Mouse (Mus musculus) heart, embryonic 15.5 days (tissue): ENCODE results near the gene 1600015I10Rik. TPM values are rescaled to one million over a fixed set of nuclear protein-coding genes. Genes with fewer than 3 reads are reported as not detected.
"Not testable (repeated sequence)": the region's sequence is repeated elsewhere in the genome, so short reads cannot be mapped to it uniquely, and the experiment has no call there.

Source experiments
- ATAC-seq: fragments of 200-750 bp; cut with Nextera tagmentation; replicated peaks from 2 replicates; pipeline ENCODE4 v1.8.0; 2017; ENCODE audit warnings: low read depth, moderate TSS enrichment; ENCODE audit not compliant: insufficient number of reproducible peaks, insufficient read depth, low FRiP score
- H3K27ac ChIP-seq: fragments of 300-500 bp; sonication (generic); 2 replicates; pipeline ENCODE4 v1.5.1; 2015; ENCODE audit warnings: mild to moderate bottlenecking, inconsistent platforms
- H3K27me3 ChIP-seq: fragments of 300-500 bp; sonication (generic); 2 replicates; pipeline ENCODE4 v1.6.1; 2015; ENCODE audit warnings: inconsistent platforms
- H3K36me3 ChIP-seq: fragments of 300-500 bp; sonication (generic); 2 replicates; pipeline ENCODE4 v1.6.1; 2015; ENCODE audit warnings: mild to moderate bottlenecking, inconsistent platforms
- H3K4me1 ChIP-seq: fragments of 300-500 bp; sonication (generic); replicated peaks from 2 replicates; pipeline ENCODE4 v1.6.1; 2015; ENCODE audit warnings: inconsistent platforms
- H3K4me2 ChIP-seq: fragments of 300-500 bp; sonication (generic); 2 replicates; pipeline ENCODE4 v1.6.1; 2015; ENCODE audit warnings: inconsistent platforms, mild to moderate bottlenecking, moderate library complexity
- H3K4me3 ChIP-seq: fragments of 300-500 bp; sonication (generic); 2 replicates; pipeline ENCODE4 v1.5.1; 2015; ENCODE audit warnings: mild to moderate bottlenecking, inconsistent platforms
- H3K9ac ChIP-seq: fragments of 300-500 bp; sonication (generic); 2 replicates; pipeline ENCODE4 v1.6.1; 2015; ENCODE audit warnings: mild to moderate bottlenecking, inconsistent platforms
- H3K9me3 ChIP-seq: fragments of 300-500 bp; sonication (generic); replicated peaks from 2 replicates; pipeline ENCODE4 v1.6.1; 2016; ENCODE audit warnings: inconsistent platforms
- whole genome bisulfite sequencing: fragments of 180-500 bp; shearing (Covaris S2); methylation state at CpG from one replicate; pipeline ENCODE4 v1.1.7; 2015; ENCODE audit warnings: mixed read lengths; 5-methylcytosine and 5-hydroxymethylcytosine counted together
- polyA plus RNA-seq: library from polyadenylated mRNA; unstranded; fragments of >200 nt; fragmentation: Nextera tagmentation; extraction: Ambion mirVana; gene quantifications from 2 replicates; pipeline ENCODE4 v1.2.1, GENCODE M21; 2015

Gene 1600015I10Rik
- polyA plus RNA-seq, 1 experiment from 2014 or later, result not detected

GRCm38 (mm10) chr6:48912033-48912432 lies 17.7 kb upstream of the 1600015I10Rik start:
- H3K9ac ChIP-seq, result no peak overlapping the region
- no peaks in the 10 kb centered on the region for H3K27me3 ChIP-seq
- no peak overlapping the region for H3K27ac ChIP-seq
- WGBS, result 33% methylated on average over 3 of the region's 3 CpGs
- no peaks in the 10 kb centered on the region for H3K36me3 ChIP-seq
- H3K4me3 ChIP-seq, result no peak overlapping the region
- no peaks in the 10 kb centered on the region for H3K9me3 ChIP-seq
- no peaks in the 10 kb centered on the region for H3K4me1 ChIP-seq
- H3K4me2 ChIP-seq, result no peak overlapping the region
- ATAC-seq, result no peak

DNA sequence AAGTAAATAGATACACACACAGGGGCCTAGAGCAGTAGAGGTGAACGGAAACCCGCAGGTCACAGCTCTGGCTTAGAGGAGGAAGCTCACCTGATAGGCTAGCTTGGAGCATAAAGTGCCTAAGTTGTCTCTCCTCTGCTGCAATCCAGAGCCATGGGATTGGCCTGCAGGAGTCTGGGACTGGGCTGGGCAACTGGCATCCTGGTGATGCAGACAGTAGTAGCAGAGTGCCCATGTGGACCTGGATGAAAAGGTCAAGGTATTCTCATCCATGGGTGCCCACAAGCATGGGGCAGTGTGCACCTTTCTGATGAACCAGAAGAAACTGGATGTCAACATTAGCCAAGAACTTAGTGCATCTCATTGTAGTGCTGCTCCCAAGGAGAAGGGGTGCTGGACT lies 16.1 kb upstream of the 1600015I10Rik start:
- 90% methylated on average over 2 of the region's 2 CpGs for whole genome bisulfite sequencing
- no peak overlapping the region for H3K27ac ChIP-seq
- no peaks in the 10 kb centered on the region for H3K4me1 ChIP-seq
- no peak overlapping the region for H3K9ac ChIP-seq
- H3K4me3 ChIP-seq, result no peak overlapping the region
- H3K9me3 ChIP-seq, result no peaks in the 10 kb centered on the region
- no peaks in the 10 kb centered on the region for H3K27me3 ChIP-seq
- no peaks in the 10 kb centered on the region for H3K36me3 ChIP-seq
- no peak overlapping the region for H3K4me2 ChIP-seq
- no peak for ATAC-seq

DNA sequence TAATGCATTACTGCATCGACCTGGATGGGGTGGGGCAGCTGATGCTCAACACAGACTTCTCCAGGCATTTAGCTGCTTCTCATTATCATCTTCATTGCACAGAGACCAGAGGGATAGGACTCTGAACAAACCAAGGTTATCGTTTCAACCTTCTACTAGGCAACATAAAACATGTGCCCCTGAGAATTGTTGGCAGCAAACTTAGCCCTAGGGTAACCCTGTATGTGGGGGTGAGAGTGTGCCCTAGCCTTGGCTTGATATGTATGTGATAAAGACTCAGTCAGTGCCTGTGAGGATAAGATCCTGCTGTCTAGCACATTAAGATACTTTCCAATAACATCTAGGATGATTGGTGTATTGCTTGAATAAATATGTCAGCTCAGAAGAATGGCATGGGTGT lies 19.9 kb downstream of the 1600015I10Rik start:
- H3K9me3 ChIP-seq, result no peaks in the 10 kb centered on the region
- no peak overlapping the region for H3K9ac ChIP-seq
- no peak overlapping the region for H3K27ac ChIP-seq
- no peak for ATAC-seq
- no peak overlapping the region for H3K4me2 ChIP-seq
- 60% methylated on average over 2 of the region's 2 CpGs for WGBS
- H3K4me1 ChIP-seq, result no peaks in the 10 kb centered on the region
- H3K36me3 ChIP-seq, result no peaks in the 10 kb centered on the region
- no peaks in the 10 kb centered on the region for H3K27me3 ChIP-seq
- no peak overlapping the region for H3K4me3 ChIP-seq

DNA sequence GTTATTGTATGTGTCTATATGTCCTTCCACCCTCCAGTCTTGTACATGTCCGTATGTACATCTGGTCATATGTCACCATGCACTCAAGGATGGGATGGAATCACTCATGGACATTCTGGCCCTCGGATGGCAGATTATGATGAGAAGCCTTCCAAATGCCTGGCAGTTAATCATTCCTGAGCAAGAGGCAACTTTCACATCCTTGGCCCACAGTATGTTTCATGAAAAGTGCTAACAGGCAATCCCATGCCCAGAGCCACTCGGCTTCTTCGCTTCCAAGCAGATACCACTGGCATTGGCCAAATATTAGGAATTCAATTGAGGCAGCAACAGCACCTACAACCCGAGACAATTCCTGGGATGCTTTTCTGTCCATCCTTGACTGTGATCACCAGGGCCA lies 21.0 kb downstream of the 1600015I10Rik start:
- no peak overlapping the region for H3K9ac ChIP-seq
- H3K4me3 ChIP-seq, result no peak overlapping the region
- H3K36me3 ChIP-seq, result no peaks in the 10 kb centered on the region
- ATAC-seq, result no peak
- WGBS, result 76% methylated on average over 5 of the region's 5 CpGs
- H3K27ac ChIP-seq, result no peak overlapping the region
- H3K4me2 ChIP-seq, result no peak overlapping the region
- H3K27me3 ChIP-seq, result no peaks in the 10 kb centered on the region
- H3K9me3 ChIP-seq, result no peaks in the 10 kb centered on the region
- H3K4me1 ChIP-seq, result no peaks in the 10 kb centered on the region

GRCm38 (mm10) chr6:48951630-48952029 lies 21.9 kb downstream of the 1600015I10Rik start:
- no peaks in the 10 kb centered on the region for H3K4me1 ChIP-seq
- no peaks in the 10 kb centered on the region for H3K27me3 ChIP-seq
- WGBS, result 80% methylated on average over 6 of the region's 6 CpGs
- no peak overlapping the region for H3K9ac ChIP-seq
- no peak overlapping the region for H3K27ac ChIP-seq
- H3K9me3 ChIP-seq, result no peaks in the 10 kb centered on the region
- no peak overlapping the region for H3K4me3 ChIP-seq
- no peak overlapping the region for H3K4me2 ChIP-seq
- H3K36me3 ChIP-seq, result no peaks in the 10 kb centered on the region
- ATAC-seq, result no peak

GRCm38 (mm10) chr6:48953220-48953619 lies 23.5 kb downstream of the 1600015I10Rik start:
- WGBS, result 73% methylated on average over 5 of the region's 5 CpGs
- Histone ChIP-seq H3K27me3 (no peaks in the 10 kb centered on the region), H3K4me2 (no peak overlapping the region)

DNA sequence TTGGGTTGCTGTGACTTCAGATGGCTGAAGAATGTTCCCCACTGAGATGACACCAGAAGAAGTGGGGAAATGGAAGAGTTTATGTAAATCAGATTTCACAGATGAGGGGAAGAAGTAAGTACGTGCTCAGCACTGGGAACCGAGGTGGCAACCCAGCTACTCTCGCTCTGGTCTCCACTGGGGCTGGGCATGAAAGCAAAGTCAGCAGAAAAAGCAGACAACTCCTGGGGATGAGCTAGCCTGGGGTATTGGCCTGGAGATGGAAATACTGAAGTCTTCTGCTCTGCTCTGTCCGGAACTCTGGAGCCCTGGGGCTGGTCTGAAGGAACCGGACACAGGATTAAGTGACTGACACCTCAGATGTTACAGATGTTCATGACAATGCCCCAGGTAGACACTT lies 24.5 kb downstream of the 1600015I10Rik start:
- Histone ChIP-seq H3K36me3 (no peaks in the 10 kb centered on the region), H3K27ac (no peak overlapping the region), H3K9ac (no peak overlapping the region), H3K4me1 (no peaks in the 10 kb centered on the region), H3K4me2 (no peak overlapping the region), H3K4me3 (no peak overlapping the region), H3K9me3 (no peaks in the 10 kb centered on the region), H3K27me3 (no peaks in the 10 kb centered on the region)
- no peak for ATAC-seq
- WGBS, result 78% methylated on average over 5 of the region's 5 CpGs

More at GRCm38 (mm10) chr6:48953220-48953619, 23.5 kb downstream of the 1600015I10Rik start:
- Histone ChIP-seq H3K4me1 (no peaks in the 10 kb centered on the region), H3K27ac (no peak overlapping the region), H3K9ac (no peak overlapping the region), H3K9me3 (no peaks in the 10 kb centered on the region), H3K36me3 (no peaks in the 10 kb centered on the region), H3K4me3 (no peak overlapping the region)
- ATAC-seq, result no peak

- ATAC-seq, result no peak
- H3K4me2 ChIP-seq, result no peak overlapping the region
- no peaks in the 10 kb centered on the region for H3K4me1 ChIP-seq
- H3K9me3 ChIP-seq, result no peaks in the 10 kb centered on the region
- H3K36me3 ChIP-seq, result no peaks in the 10 kb centered on the region
- H3K27ac ChIP-seq, result no peak overlapping the region
- H3K9ac ChIP-seq, result no peak overlapping the region
- no peak overlapping the region for H3K4me3 ChIP-seq
- WGBS, result 39% methylated on average over 1 of the region's 1 CpGs
- no peaks in the 10 kb centered on the region for H3K27me3 ChIP-seq
Measured at GRCm38 (mm10) chr6:48954946-48955345, 25.3 kb downstream of the 1600015I10Rik start.

- Histone ChIP-seq H3K9me3 (no peaks in the 10 kb centered on the region), H3K4me3 (no peak overlapping the region), H3K27me3 (no peaks in the 10 kb centered on the region), H3K4me1 (no peaks in the 10 kb centered on the region), H3K36me3 (no peaks in the 10 kb centered on the region), H3K9ac (no peak overlapping the region), H3K4me2 (no peak overlapping the region), H3K27ac (no peak overlapping the region)
- 76% methylated on average over 4 of the region's 4 CpGs for WGBS
- ATAC-seq, result no peak
Measured at GRCm38 (mm10) chr6:48956785-48957184, 27.1 kb downstream of the 1600015I10Rik start.

GRCm38 (mm10) chr6:48958053-48958452 lies 28.4 kb downstream of the 1600015I10Rik start:
- Histone ChIP-seq H3K9ac (no peak overlapping the region), H3K4me1 (no peaks in the 10 kb centered on the region), H3K4me2 (no peak overlapping the region), H3K36me3 (no peaks in the 10 kb centered on the region), H3K27ac (no peak overlapping the region), H3K9me3 (no peaks in the 10 kb centered on the region), H3K27me3 (no peaks in the 10 kb centered on the region), H3K4me3 (no peak overlapping the region)
- ATAC-seq, result no peak
- 56% methylated on average over 1 of the region's 1 CpGs for WGBS

DNA sequence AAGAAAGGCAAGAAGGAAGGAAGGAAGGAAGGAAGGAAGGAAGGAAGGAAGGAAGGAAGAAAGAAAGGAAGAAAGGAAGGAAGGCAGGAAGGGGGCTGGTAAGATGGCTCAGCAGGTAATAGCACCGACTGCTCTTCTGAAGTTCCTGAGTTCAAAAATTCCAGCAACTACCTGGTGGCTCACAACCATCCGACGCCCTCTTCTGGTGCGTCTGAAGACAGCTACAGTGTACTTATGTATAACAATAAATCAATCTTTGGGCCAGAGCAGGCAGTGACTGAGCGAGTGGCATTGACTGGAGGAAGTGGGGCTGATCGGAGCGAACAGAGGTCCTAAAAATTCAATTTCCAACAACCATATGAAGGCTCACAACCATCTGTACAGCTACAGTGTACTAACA lies 29.5 kb downstream of the 1600015I10Rik start:
- H3K27me3 ChIP-seq, H3K4me3 ChIP-seq, H3K4me2 ChIP-seq, ATAC-seq, H3K9ac ChIP-seq, H3K36me3 ChIP-seq, H3K4me1 ChIP-seq, H3K9me3 ChIP-seq, H3K27ac ChIP-seq: not testable (repeated sequence)
- WGBS, result 37% methylated on average over 7 of the region's 7 CpGs

- H3K27ac ChIP-seq, H3K9ac ChIP-seq, H3K27me3 ChIP-seq, H3K9me3 ChIP-seq, H3K4me2 ChIP-seq, H3K36me3 ChIP-seq, ATAC-seq, H3K4me3 ChIP-seq, H3K4me1 ChIP-seq: not testable (repeated sequence)
- WGBS, result 73% methylated on average over 5 of the region's 5 CpGs
Measured at GRCm38 (mm10) chr6:48966696-48967095, 37.0 kb downstream of the 1600015I10Rik start.
